Mouse (Mus musculus) olfactory bulb, adult 2 months (tissue): ENCODE measurements at regions not wholly inside any gene's neighbourhood (a gene's known extent, or its start where the extent isn't known, plus 50 kb on each side); places are given as distances from the start of the nearest gene placed in this dataset.

Experiments
- CTCF ChIP-seq: fragments of 200-500 bp; IDR thresholded peaks from 2 replicates; pipeline ENCODE4 v1.5.1; 2012; ENCODE audit warnings: low read depth, mild to moderate bottlenecking, low read length, moderate library complexity; ENCODE audit not compliant: insufficient read depth
- POLR2A ChIP-seq: fragments of 200-500 bp; IDR thresholded peaks from 2 replicates; pipeline ENCODE4 v1.6.1; 2012; ENCODE audit warnings: mild to moderate bottlenecking, low read depth, low read length, moderate library complexity; ENCODE audit not compliant: insufficient read depth

- no peak for TF ChIP-seq CTCF
- TF ChIP-seq POLR2A: no peak
These were observed 131.4 kb downstream of the Ackr3 start for GRCm38 (mm10) chr1:90335001-90335747.
